Mouse (Mus musculus): ENCODE data around the gene Ppp1r2.

GRCm38 (mm10) chr16:31274084-31274483 is 993 bp downstream of the Ppp1r2 start:
- TF ChIP-seq CTCF (IDR thresholded peaks at IDR 0.05; ENCODE audit: borderline replicate concordance, extremely low read depth, insufficient read depth, insufficient read length) = no peak
- no peak for TF ChIP-seq POLR2A (IDR thresholded peaks at IDR 0.05; ENCODE audit: borderline replicate concordance, extremely low read depth, insufficient read depth, insufficient read length, poor library complexity, severe bottlenecking)
